ENCODE assay signal across 8 mouse cellular contexts in genomic region chr4:106921375-106922336, GRCm38 (mm10). TPM values are rescaled to one million over a fixed set of nuclear protein-coding genes. Genes with fewer than 3 reads are reported as not detected.
DNase-seq lines count a peak whose midpoint lies in the region; ATAC-seq and TF ChIP-seq lines count a peak whose summit lies in the region.

No protein-coding gene starts in this region.

- no peak for ATAC-seq in G1E (ENCODE audit: extremely low read depth, insufficient number of reproducible peaks, low FRiP score, poor library complexity, severe bottlenecking)
- peak; percentile 76 for ATAC-seq in forebrain, postnatal 0 days

- peaks cover 97% of the 10 kb centered on the region for H3K4me1 ChIP-seq in G1E (ENCODE audit: insufficient read depth, low read depth, low read length)
- H3K4me1 ChIP-seq in forebrain, postnatal 0 days (ENCODE audit: insufficient read depth) = peaks cover 4% of the 10 kb centered on the region; the same call in 1 of the 2 replicates

- H3K36me3 ChIP-seq in G1E (replicated peaks) = peaks cover 100% of the 10 kb centered on the region
- peaks cover 61% of the 10 kb centered on the region for H3K36me3 ChIP-seq in forebrain, postnatal 0 days (ENCODE audit: insufficient read depth)

- no peak for TF ChIP-seq CTCF in G1E (IDR thresholded peaks at IDR 0.05; ENCODE audit: low read depth, low read length)
- TF ChIP-seq CTCF in forebrain, postnatal 0 days (IDR thresholded peaks at IDR 0.05; ENCODE audit: low read depth) = no peak

- no peaks in the 10 kb centered on the region for H3K9me3 ChIP-seq in G1E (replicated peaks)
- H3K9me3 ChIP-seq in forebrain, postnatal 0 days (ENCODE audit: low read length) = no peaks in the 10 kb centered on the region

- H3K4me2 ChIP-seq in forebrain, postnatal 0 days (ENCODE audit: low read depth) = no peak overlapping the region

- no peak overlapping the region for H3K9ac ChIP-seq in forebrain, postnatal 0 days

- H3K27me3 ChIP-seq in G1E (ENCODE audit: insufficient read depth, low read length) = no peaks in the 10 kb centered on the region
- no peaks in the 10 kb centered on the region for H3K27me3 ChIP-seq in forebrain, postnatal 0 days (ENCODE audit: insufficient read depth, low read length)

- DNase-seq in cerebellum, adult 9-11 months = peak; percentile 47
- DNase-seq in cerebellum, adult 11-12 months = no peak
- no peak for DNase-seq in G1E (ENCODE audit: low spot score)
- DNase-seq in forebrain, postnatal 0 days = peak; percentile 51
- DNase-seq in layer of hippocampus, adult 8-10 months (ENCODE audit: low spot score in 2 of 2) = peak; percentile 56 to 75
- DNase-seq in lung, postnatal 36 days = peak; percentile 17
- DNase-seq in ovary, adult 18-20 months (ENCODE audit: low spot score) = no peak
- no peak for DNase-seq in spleen, postnatal 14 days (ENCODE audit: low spot score in 2 of 2)

- H3K4me3 ChIP-seq in G1E (ENCODE audit: low read depth, low read length) = peak overlapping the region; percentile 50; the same call in 1 of the 2 replicates
- no peak overlapping the region for H3K4me3 ChIP-seq in forebrain, postnatal 0 days (ENCODE audit: low read depth, low read length)

- no peak overlapping the region for H3K27ac ChIP-seq in forebrain, postnatal 0 days (ENCODE audit: low read depth, low read length)

- WGBS in forebrain, postnatal 0 days = 33% methylated on average over 9 of the region's 9 CpGs

RNA-seq across cellular contexts. Expression of gene Ssbp3, which starts 11.2 kb away (rescaled TPM):
- total RNA-seq in G1E (2014; fragmentation: Nextera tagmentation) (232 and 311 TPM in 2 replicates), G1E (2017) (27.5 and 46.6 TPM in 2 replicates)
- polyA plus RNA-seq in G1E (2012) = 685 and 787 TPM in 2 replicates
- 113 and 137 TPM in 2 replicates for total RNA-seq in forebrain, postnatal 0 days (2014; rRNA removed)
- polyA plus RNA-seq in forebrain, postnatal 0 days (2015; fragmentation: Nextera tagmentation; extraction: Ambion mirVana) = 103 and 117 TPM in 2 replicates
- 100 to 1,000 TPM; 150 to 180 (median 160) TPM for total RNA-seq in layer of hippocampus, adult 8-10 months (2022)

Comparison
In these comparisons a context has a peak if more than half of its experiments do, and no peak if none do; other contexts are left out.
1. DNase-seq: peak in cerebellum, adult 9-11 months (single experiment), forebrain, postnatal 0 days (single experiment), layer of hippocampus, adult 8-10 months (2 of 2) and lung, postnatal 36 days (single experiment); none in cerebellum, adult 11-12 months (single experiment), G1E (single experiment), ovary, adult 18-20 months (single experiment) and spleen, postnatal 14 days (0 of 2).